Mouse (Mus musculus) neural tube, embryonic 11.5 days (tissue): ENCODE measurements around the gene 4933415A04Rik. TPM values are rescaled to one million over a fixed set of nuclear protein-coding genes. Genes with fewer than 3 reads are reported as not detected.
A peak's percentile ranks its signal among the peaks of the same experiment; 100 is the strongest.

Source experiments
- ATAC-seq: fragments of 200-750 bp; cut with Nextera tagmentation; 2 replicates; pipeline ENCODE4 v1.8.0; 2017; ENCODE audit warnings: moderate number of reproducible peaks, mild to moderate bottlenecking, moderate TSS enrichment, moderate library complexity; ENCODE audit not compliant: insufficient read depth, low FRiP score, low TSS enrichment
- DNase-seq: peaks from one replicate; pipeline ENCODE4 v3.0.0-alpha.2; 2015; ENCODE audit warnings: low spot score
- H3K27ac ChIP-seq: fragments of 300-500 bp; sonication (generic); 2 replicates; pipeline ENCODE4 v1.5.1; 2014; ENCODE audit warnings: low read depth, mild to moderate bottlenecking, low read length
- H3K27me3 ChIP-seq: fragments of 300-500 bp; sonication (generic); 2 replicates; pipeline ENCODE4 v1.6.1; 2014; ENCODE audit warnings: mild to moderate bottlenecking, low read length, mixed read lengths; ENCODE audit not compliant: control insufficient read depth, insufficient read depth
- H3K36me3 ChIP-seq: fragments of 300-500 bp; sonication (generic); 2 replicates; pipeline ENCODE4 v1.6.1; 2014; ENCODE audit warnings: mild to moderate bottlenecking, low read length, moderate library complexity, mixed read lengths; ENCODE audit not compliant: control insufficient read depth, insufficient read depth
- H3K4me1 ChIP-seq: fragments of 300-500 bp; sonication (generic); 2 replicates; pipeline ENCODE4 v1.6.1; 2014; ENCODE audit warnings: low read length, mixed read lengths; ENCODE audit not compliant: control insufficient read depth, insufficient read depth
- H3K4me2 ChIP-seq: fragments of 300-500 bp; sonication (generic); 2 replicates; pipeline ENCODE4 v1.6.1; 2014; ENCODE audit warnings: low read depth, mild to moderate bottlenecking, moderate library complexity
- H3K4me3 ChIP-seq: fragments of 300-500 bp; sonication (generic); 2 replicates; pipeline ENCODE4 v1.5.1; 2014; ENCODE audit warnings: low read depth, low read length
- H3K9ac ChIP-seq: fragments of 300-500 bp; sonication (generic); 2 replicates; pipeline ENCODE4 v1.6.1; 2014; ENCODE audit warnings: mild to moderate bottlenecking, low read length
- H3K9me3 ChIP-seq: fragments of 300-500 bp; sonication (generic); 2 replicates; pipeline ENCODE4 v1.6.1; 2016; ENCODE audit warnings: low read length; ENCODE audit not compliant: control insufficient read depth
- WGBS: fragments of 180-500 bp; shearing (Covaris S2); extraction: QIAGEN DNeasy Blood & Tissue Kit; methylation state at CpG from one replicate; pipeline ENCODE4 v1.1.7; 2014; 5-methylcytosine and 5-hydroxymethylcytosine counted together
- polyA plus RNA-seq: library from polyadenylated mRNA; unstranded; fragments of >200 nt; fragmentation: Nextera tagmentation; extraction: Ambion mirVana; gene quantifications from 2 replicates; pipeline ENCODE4 v1.2.1, GENCODE M21; 2014

The 4933415A04Rik gene
- polyA plus RNA-seq, 1 experiment from 2014 or later, result 12.5 TPM

DNA sequence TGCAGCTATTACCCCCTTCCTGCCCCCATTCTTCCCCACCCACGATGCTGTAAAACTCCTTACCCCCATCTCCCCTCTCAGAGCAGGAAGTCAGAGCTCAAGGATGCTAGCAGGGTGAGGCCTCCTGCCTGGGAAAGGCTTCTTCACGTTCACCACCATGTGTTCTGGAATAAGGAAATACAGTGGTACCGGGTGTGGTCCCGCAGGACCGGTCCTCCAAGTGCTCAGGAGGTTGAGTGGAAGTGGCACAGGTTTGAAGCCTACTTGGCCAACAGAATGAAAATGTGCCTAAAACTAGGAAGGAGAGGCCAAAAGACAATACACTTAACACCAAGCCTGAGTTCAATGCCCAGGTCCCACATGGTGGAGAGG is 23.8 kb downstream of the 4933415A04Rik start:
- Histone ChIP-seq H3K4me1 (0 out of 2 replicates have a peak, but pooled peaks cover 3% of the 10 kb centered on the region), H3K4me2 (no peak overlapping the region), H3K36me3 (no peaks in the 10 kb centered on the region), H3K9me3 (no peaks in the 10 kb centered on the region), H3K9ac (no peak overlapping the region), H3K27ac (no peak overlapping the region), H3K27me3 (no peaks in the 10 kb centered on the region), H3K4me3 (no peak overlapping the region)
- 75% methylated on average over 5 of the region's 5 CpGs for WGBS
- ATAC-seq, result no peak
- DNase-seq, result no peak

GRCm38 (mm10) chr11:43612834-43613488 is 26.1 kb downstream of the 4933415A04Rik start:
- 31% methylated on average over 12 of the region's 12 CpGs for WGBS
- DNase-seq, result peak; percentile 90
- ATAC-seq, result peak; percentile 92
- no peak overlapping the region for H3K4me3 ChIP-seq
- no peaks in the 10 kb centered on the region for H3K9me3 ChIP-seq
- H3K36me3 ChIP-seq, result no peaks in the 10 kb centered on the region
- H3K4me1 ChIP-seq, result 0 out of 2 replicates have a peak, but pooled peaks cover 3% of the 10 kb centered on the region
- peak overlapping the region; percentile 55 for H3K9ac ChIP-seq
- H3K27me3 ChIP-seq, result no peaks in the 10 kb centered on the region
- peak overlapping the region; percentile 60 for H3K27ac ChIP-seq
- H3K4me2 ChIP-seq, result no peak overlapping the region

DNA sequence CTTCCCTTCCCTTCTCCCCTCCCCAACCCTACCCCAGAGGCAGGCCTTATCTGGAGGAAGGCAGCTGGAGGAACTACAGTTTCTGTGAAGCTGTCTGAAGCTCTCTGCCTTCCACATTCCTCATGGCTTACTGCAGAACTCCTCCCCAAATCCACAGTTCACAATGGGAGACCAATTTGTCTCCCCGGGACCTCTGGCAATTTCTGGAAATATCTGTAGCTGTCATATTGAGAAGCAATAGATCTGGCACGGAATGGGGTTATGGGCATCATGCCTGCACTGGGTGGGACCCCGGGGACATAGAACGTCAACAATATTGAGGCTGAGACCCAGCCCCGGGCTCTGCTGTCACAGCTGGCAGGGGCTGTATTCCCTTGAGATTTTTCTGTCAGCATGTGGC is 31.1 kb downstream of the 4933415A04Rik start:
- no peak overlapping the region for H3K27ac ChIP-seq
- DNase-seq (no peak), ATAC-seq (no peak)

DNA sequence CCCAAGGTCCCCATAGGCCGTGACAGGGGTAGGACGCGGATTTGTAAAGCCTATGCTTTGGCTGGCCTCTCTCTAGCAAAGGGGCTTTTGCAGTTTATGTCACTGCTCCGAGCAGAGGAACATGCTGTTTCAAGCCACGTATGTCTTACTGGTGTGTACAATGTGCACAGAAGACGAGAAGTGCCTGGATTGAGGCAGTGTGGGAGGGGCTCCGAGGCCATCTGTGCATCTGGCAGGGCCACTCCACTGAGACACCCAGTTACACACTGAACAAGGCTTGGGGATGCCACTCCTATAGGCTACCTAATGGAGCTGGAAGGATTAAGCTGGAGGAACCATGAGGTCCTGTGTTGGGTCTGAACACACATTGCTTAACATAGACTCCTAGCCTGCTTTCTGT is 31.6 kb downstream of the 4933415A04Rik start:
- Histone ChIP-seq H3K4me3 (no peak overlapping the region), H3K27me3 (no peaks in the 10 kb centered on the region), H3K9me3 (no peaks in the 10 kb centered on the region), H3K4me1 (no peaks in the 10 kb centered on the region), H3K4me2 (no peak overlapping the region), H3K36me3 (no peaks in the 10 kb centered on the region), H3K27ac (no peak overlapping the region), H3K9ac (no peak overlapping the region)
- DNase-seq, result no peak
- no peak for ATAC-seq
- 57% methylated on average over 7 of the region's 7 CpGs for WGBS

More for the DNA sequence above, 31.1 kb downstream of the 4933415A04Rik start:
- Histone ChIP-seq H3K4me1 (0 out of 2 replicates have a peak, but pooled peaks cover under 1% of the 10 kb centered on the region), H3K9ac (no peak overlapping the region), H3K27me3 (no peaks in the 10 kb centered on the region), H3K36me3 (no peaks in the 10 kb centered on the region), H3K4me3 (no peak overlapping the region), H3K4me2 (no peak overlapping the region), H3K9me3 (no peaks in the 10 kb centered on the region)
- 66% methylated on average over 5 of the region's 5 CpGs for WGBS

DNA sequence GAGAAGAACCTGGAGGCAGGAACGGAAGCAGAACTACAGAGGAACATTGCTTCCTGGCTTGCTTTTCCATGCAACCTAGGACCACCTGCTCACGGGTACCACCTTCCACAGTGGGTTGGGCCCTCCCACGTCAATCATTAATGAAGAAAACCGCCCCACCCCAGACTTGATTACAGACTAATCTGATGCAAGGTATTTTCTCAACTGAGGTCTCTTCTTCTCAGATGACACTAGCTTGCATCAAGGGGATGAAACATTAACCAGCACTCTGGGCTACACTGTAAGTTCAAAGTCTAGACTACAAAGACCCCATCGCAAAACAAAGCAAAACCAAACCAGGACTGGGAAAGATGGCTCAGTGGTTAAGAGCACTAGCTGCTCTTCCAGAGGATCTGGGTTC is 34.9 kb downstream of the 4933415A04Rik start:
- Histone ChIP-seq H3K27me3 (no peaks in the 10 kb centered on the region), H3K36me3 (no peaks in the 10 kb centered on the region), H3K27ac (no peak overlapping the region), H3K9ac (no peak overlapping the region), H3K4me3 (no peak overlapping the region), H3K9me3 (no peaks in the 10 kb centered on the region), H3K4me2 (no peak overlapping the region), H3K4me1 (no peaks in the 10 kb centered on the region)
- DNase-seq (no peak), ATAC-seq (no peak)
- 83% methylated on average over 5 of the region's 5 CpGs for WGBS

DNA sequence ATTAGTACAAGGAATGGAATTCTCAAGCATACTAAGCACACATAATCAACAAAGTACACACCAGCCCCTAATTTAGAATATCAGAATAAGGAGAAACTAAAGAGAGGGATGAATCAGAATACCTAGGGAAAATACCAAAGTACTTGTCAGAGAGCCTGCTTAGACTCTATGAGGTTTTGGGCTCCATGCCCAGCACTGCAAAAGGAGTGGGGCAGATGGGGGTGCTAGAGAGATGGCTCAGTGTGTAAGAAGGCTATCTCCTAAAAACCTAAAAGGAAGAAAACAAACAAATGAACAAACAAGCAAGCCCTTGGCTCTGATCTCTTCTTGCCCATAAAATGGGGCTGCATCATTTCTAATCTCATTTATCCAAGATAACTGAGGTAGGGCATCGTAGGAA is 37.5 kb downstream of the 4933415A04Rik start:
- Histone ChIP-seq H3K36me3 (no peaks in the 10 kb centered on the region), H3K27me3 (no peaks in the 10 kb centered on the region), H3K4me2 (no peak overlapping the region), H3K27ac (no peak overlapping the region), H3K4me3 (no peak overlapping the region), H3K9ac (no peak overlapping the region), H3K9me3 (no peaks in the 10 kb centered on the region), H3K4me1 (no peaks in the 10 kb centered on the region)
- no peak for DNase-seq
- WGBS, result 93% methylated on average over 1 of the region's 1 CpGs
- no peak for ATAC-seq

GRCm38 (mm10) chr11:43626300-43626926 is 39.6 kb downstream of the 4933415A04Rik start:
- H3K4me3 ChIP-seq, result no peak overlapping the region
- ATAC-seq (no peak), DNase-seq (peak; percentile 37)
- H3K27me3 ChIP-seq, result no peaks in the 10 kb centered on the region
- no peaks in the 10 kb centered on the region for H3K36me3 ChIP-seq
- no peaks in the 10 kb centered on the region for H3K9me3 ChIP-seq
- no peak overlapping the region for H3K27ac ChIP-seq
- 0 out of 2 replicates have a peak overlapping the region, but pooled peaks have one; percentile 3 for H3K9ac ChIP-seq
- H3K4me2 ChIP-seq, result peak overlapping the region; percentile 12
- WGBS, result 9% methylated on average over 12 of the region's 12 CpGs
- H3K4me1 ChIP-seq, result no peaks in the 10 kb centered on the region

DNA sequence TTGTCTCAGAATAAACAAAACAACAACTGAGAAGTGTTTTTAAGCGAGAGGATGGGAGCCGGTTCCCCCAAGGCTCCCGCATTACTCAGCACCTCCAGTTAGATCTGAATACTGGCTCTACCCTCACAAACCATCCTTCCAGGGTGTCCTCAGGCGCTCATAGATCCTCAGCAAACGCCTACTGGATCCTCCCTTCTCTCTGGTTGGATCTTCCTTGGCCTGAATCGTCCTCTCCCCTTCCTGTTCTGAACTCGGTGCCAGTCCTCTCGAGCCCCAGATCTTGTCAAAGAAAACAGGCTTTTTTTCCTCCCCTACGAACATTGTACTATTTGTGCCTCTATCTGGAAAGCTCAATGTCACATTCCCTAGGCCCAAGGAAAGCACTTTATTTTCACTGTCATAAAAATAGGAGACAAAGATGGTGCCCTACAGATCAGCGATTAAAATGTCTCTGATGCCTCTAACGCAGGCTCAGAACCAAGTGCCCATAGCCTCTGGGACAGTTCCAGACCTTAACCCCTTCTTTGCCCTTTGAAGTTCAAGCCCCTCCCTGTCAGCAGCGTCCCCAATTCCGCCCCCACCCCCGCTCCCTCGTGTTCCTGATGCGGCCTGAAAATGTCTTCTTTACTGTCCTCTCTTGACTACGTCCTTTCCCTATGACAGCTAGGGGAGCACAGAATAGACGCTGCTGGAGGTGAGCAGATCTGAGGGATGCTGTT is 40.2 kb downstream of the 4933415A04Rik start:
- Histone ChIP-seq H3K4me1 (no peaks in the 10 kb centered on the region), H3K9ac (0 out of 2 replicates have a peak overlapping the region, but pooled peaks have one; percentile 3)

More for the DNA sequence above, 40.2 kb downstream of the 4933415A04Rik start:
- no peaks in the 10 kb centered on the region for H3K36me3 ChIP-seq
- WGBS, result 32% methylated on average over 18 of the region's 18 CpGs
- DNase-seq, result no peak
- no peak overlapping the region for H3K27ac ChIP-seq
- no peaks in the 10 kb centered on the region for H3K9me3 ChIP-seq
- H3K4me2 ChIP-seq, result peak overlapping the region; percentile 12
- no peaks in the 10 kb centered on the region for H3K27me3 ChIP-seq
- no peak for ATAC-seq
- no peak overlapping the region for H3K4me3 ChIP-seq
